Mouse (Mus musculus): ENCODE data around the gene Tsc22d1. TPM values are rescaled to one million over a fixed set of nuclear protein-coding genes. Genes with fewer than 3 reads are reported as not detected.

Tsc22d1 gene
- polyA plus RNA-seq, 1 experiment from 2014 or later: 382 TPM

DNA sequence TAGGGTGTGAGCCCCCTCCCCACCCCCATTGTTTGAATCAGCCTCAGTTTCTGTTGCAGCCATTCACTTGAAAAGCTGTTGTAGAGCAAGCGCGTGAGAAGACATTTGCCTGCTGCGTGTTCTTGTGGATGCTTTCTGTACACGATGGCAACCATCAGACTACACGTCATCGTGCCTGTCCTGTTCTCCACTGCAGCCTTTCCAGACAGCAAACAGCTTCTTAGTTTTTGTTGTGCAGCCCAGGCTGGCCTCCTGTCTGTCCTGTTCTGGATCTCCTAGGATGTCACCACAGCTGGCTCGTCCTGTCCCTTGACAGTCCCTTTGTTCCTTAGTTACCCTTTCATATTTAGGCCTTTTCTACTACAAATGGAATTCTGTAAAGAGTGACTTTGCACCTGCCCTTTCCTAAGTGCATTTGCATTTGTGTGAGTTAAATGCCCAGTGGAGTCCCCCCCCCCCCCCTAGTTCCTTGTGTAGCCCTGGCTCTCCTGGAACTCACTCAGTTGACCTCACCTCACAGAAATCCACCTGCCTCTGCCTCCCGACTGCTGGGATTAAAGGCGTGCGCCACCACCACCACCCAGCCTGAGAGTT lies 46.5 kb downstream of the Tsc22d1 start:
- no peaks in the 10 kb centered on the region for H3K27me3 ChIP-seq (ENCODE audit: control insufficient read depth, insufficient read depth, low read length)
- WGBS: 62% methylated on average over 10 of the region's 10 CpGs
- no peak overlapping the region for H3K4me2 ChIP-seq (ENCODE audit: low read length)
- no peak overlapping the region for H3K9ac ChIP-seq (ENCODE audit: low read length)
- H3K36me3 ChIP-seq (ENCODE audit: control insufficient read depth, insufficient read depth, low read length): no peaks in the 10 kb centered on the region
- ATAC-seq (ENCODE audit: insufficient number of reproducible peaks, insufficient read depth, low FRiP score, low read depth): no peak
- no peaks in the 10 kb centered on the region for H3K9me3 ChIP-seq (ENCODE audit: control insufficient read depth, low read length)
- 0 out of 4 replicates have a peak overlapping the region, but pooled peaks of 1 of the 2 experiments have one; percentile 14 for H3K27ac ChIP-seq (replicated peaks in 1 of 2; ENCODE audit: control insufficient read depth in 1 of 2, insufficient read depth in 1 of 2, low read depth in 2 of 2, low read length in 2 of 2)
- H3K4me3 ChIP-seq (ENCODE audit: control insufficient read depth in 1 of 2, insufficient read depth in 1 of 2, low read depth in 1 of 2, low read length in 2 of 2): no peak overlapping the region
- peaks cover 7 to 18% of the 10 kb centered on the region in 2 experiments for H3K4me1 ChIP-seq (ENCODE audit: control insufficient read depth in 2 of 2, insufficient read depth in 2 of 2, low read length in 2 of 2)

DNA sequence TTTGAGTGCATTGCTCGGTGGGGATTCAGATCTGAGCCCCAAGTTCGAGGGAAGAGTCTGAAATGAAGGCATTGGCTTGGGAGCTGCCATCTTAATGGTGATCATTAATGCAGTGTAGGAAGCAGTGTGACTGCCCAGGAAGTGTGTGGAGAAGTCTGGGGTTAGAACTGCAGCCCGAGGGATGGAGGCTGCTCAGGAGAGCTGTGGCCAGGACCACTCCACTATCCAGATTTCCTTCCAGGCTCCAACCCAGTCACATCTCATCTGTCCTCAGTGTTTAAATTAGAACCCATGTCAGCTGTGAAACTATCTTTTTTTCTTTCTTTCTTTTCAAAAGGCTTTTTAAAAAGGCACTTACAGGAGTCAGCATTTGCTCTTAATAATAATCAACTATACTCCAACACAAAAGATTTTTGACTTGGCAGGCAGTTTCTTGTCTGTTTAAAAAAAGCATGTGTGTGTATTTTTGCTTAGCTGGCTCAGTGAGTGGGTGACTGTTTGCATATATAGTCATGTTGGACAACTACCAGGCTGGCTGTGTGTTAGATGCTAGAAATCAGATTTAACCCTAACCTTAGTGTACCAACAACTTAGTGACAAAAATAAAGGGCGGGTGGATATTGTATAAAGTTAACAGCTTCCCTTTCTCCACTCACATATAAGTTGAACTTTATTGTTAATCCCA lies 48.8 kb downstream of the Tsc22d1 start:
- ATAC-seq (ENCODE audit: insufficient number of reproducible peaks, insufficient read depth, low FRiP score, low read depth): no peak
- Histone ChIP-seq H3K4me1 (ENCODE audit: control insufficient read depth in 2 of 2, insufficient read depth in 2 of 2, low read length in 2 of 2) (peaks cover 7 to 23% of the 10 kb centered on the region in 2 experiments), H3K27ac (replicated peaks in 1 of 2; ENCODE audit: control insufficient read depth in 1 of 2, insufficient read depth in 1 of 2, low read depth in 2 of 2, low read length in 2 of 2) (no peak overlapping the region)

DNA sequence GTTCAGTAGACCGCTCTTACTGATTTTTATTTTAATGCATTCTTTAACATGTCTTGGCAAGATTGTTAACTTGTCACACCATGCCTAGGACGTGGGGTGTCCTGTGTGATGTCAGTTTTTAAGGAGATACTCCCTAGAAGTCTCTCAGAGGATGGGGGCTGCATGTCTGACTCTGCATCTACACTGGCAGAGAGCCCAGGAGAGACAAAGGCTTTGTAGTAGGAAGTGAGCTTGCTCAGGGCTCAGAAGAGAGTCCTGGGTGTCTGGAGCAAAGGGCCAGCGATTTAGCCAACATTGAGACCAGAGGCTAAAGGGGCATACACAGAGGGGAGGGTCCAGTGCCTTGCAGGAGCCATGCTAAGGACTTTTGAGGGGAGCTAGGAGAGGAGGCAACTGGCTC lies 50.2 kb downstream of the Tsc22d1 start:
- Histone ChIP-seq H3K4me3 (ENCODE audit: control insufficient read depth in 1 of 2, insufficient read depth in 1 of 2, low read depth in 1 of 2, low read length in 2 of 2) (no peak overlapping the region), H3K4me1 (ENCODE audit: control insufficient read depth in 2 of 2, insufficient read depth in 2 of 2, low read length in 2 of 2) (peaks cover 7 to 20% of the 10 kb centered on the region in 2 experiments), H3K9ac (ENCODE audit: low read length) (no peak overlapping the region), H3K4me2 (ENCODE audit: low read length) (no peak overlapping the region), H3K36me3 (ENCODE audit: control insufficient read depth, insufficient read depth, low read length) (no peaks in the 10 kb centered on the region), H3K27me3 (ENCODE audit: control insufficient read depth, insufficient read depth, low read length) (no peaks in the 10 kb centered on the region), H3K9me3 (ENCODE audit: control insufficient read depth, low read length) (no peaks in the 10 kb centered on the region), H3K27ac (replicated peaks in 1 of 2; ENCODE audit: control insufficient read depth in 1 of 2, insufficient read depth in 1 of 2, low read depth in 2 of 2, low read length in 2 of 2) (no peak overlapping the region)
- WGBS: 61% methylated on average over 3 of the region's 3 CpGs
- ATAC-seq (ENCODE audit: insufficient number of reproducible peaks, insufficient read depth, low FRiP score, low read depth): no peak

More for the DNA sequence above, 48.8 kb downstream of the Tsc22d1 start:
- H3K9ac ChIP-seq (ENCODE audit: low read length): no peak overlapping the region
- H3K9me3 ChIP-seq (ENCODE audit: control insufficient read depth, low read length): no peaks in the 10 kb centered on the region
- H3K27me3 ChIP-seq (ENCODE audit: control insufficient read depth, insufficient read depth, low read length): no peaks in the 10 kb centered on the region
- H3K4me3 ChIP-seq (ENCODE audit: control insufficient read depth in 1 of 2, insufficient read depth in 1 of 2, low read depth in 1 of 2, low read length in 2 of 2): no peak overlapping the region
- no peak overlapping the region for H3K4me2 ChIP-seq (ENCODE audit: low read length)
- WGBS: 82% methylated on average over 4 of the region's 4 CpGs
- no peaks in the 10 kb centered on the region for H3K36me3 ChIP-seq (ENCODE audit: control insufficient read depth, insufficient read depth, low read length)

DNA sequence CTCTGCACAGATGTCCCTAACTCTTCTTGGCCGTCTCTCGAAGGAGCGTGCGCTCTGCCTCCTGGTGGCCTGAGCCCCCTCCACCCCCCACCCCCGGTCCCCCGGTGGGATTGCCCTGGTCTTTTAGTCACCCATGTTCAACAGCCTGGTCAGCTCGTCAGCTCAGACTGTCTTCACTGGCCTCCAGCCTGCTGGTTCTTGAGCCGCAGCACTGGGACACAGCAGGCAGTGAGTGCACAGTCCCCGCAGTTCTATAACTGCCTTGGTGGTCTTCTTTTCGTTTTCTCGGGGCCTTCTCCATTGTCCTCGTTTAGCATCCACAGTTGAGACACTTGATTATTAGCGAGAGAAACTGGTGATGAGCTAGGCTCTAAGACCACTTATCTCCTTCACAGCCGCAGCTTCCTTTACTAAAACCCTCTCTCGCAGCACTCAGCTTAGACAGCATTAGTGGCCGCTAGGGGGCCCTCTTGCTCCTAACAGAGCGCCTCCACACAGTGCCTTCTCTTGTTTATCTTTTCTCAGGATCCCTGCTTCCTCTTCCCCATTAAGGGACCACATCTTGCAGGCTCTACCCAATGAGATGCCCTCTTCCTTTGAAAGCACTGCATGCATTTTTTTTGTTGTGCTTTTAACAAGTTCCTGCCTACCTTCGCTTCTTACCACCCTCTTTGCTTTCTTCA lies 52.0 kb downstream of the Tsc22d1 start:
- Histone ChIP-seq H3K4me1 (ENCODE audit: control insufficient read depth in 2 of 2, insufficient read depth in 2 of 2, low read length in 2 of 2) (peaks cover 6 to 15% of the 10 kb centered on the region in 2 experiments), H3K4me2 (ENCODE audit: low read length) (peak overlapping the region; percentile 52), H3K27me3 (ENCODE audit: control insufficient read depth, insufficient read depth, low read length) (no peaks in the 10 kb centered on the region), H3K4me3 (ENCODE audit: control insufficient read depth in 1 of 2, insufficient read depth in 1 of 2, low read depth in 1 of 2, low read length in 2 of 2) (no peak overlapping the region), H3K9ac (ENCODE audit: low read length) (0 out of 2 replicates have a peak overlapping the region, but pooled peaks have one; percentile 21), H3K36me3 (ENCODE audit: control insufficient read depth, insufficient read depth, low read length) (no peaks in the 10 kb centered on the region), H3K27ac (replicated peaks in 1 of 2; ENCODE audit: control insufficient read depth in 1 of 2, insufficient read depth in 1 of 2, low read depth in 2 of 2, low read length in 2 of 2) (no peak overlapping the region), H3K9me3 (ENCODE audit: control insufficient read depth, low read length) (no peaks in the 10 kb centered on the region)
- ATAC-seq (ENCODE audit: insufficient number of reproducible peaks, insufficient read depth, low FRiP score, low read depth): no peak
- WGBS: 28% methylated on average over 18 of the region's 18 CpGs

DNA sequence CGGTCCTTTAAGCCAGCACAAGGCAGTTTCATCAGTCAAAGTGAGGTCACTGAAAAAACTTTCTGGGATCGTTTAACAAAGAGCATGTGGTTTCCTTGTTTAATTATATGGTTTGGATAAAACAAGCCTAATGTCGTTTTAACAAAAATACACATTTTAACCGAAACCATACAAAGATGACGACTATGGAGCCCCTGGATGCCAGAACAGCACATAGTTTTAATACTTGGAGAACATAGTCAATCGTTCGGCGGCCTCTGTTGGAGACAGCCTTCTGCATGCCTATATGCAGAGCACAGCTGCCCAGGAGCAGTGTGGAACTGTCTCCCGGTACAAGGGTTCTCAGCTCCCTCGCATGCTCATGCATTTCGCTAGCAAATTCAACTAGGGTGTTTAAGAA lies 53.2 kb downstream of the Tsc22d1 start:
- H3K4me3 ChIP-seq (ENCODE audit: control insufficient read depth in 1 of 2, insufficient read depth in 1 of 2, low read depth in 1 of 2, low read length in 2 of 2): no peak overlapping the region
- ATAC-seq (ENCODE audit: insufficient number of reproducible peaks, insufficient read depth, low FRiP score, low read depth): no peak
- H3K9ac ChIP-seq (ENCODE audit: low read length): no peak overlapping the region
- H3K4me2 ChIP-seq (ENCODE audit: low read length): no peak overlapping the region
- no peaks in the 10 kb centered on the region for H3K27me3 ChIP-seq (ENCODE audit: control insufficient read depth, insufficient read depth, low read length)
- no peaks in the 10 kb centered on the region for H3K36me3 ChIP-seq (ENCODE audit: control insufficient read depth, insufficient read depth, low read length)
- no peaks in the 10 kb centered on the region for H3K9me3 ChIP-seq (ENCODE audit: control insufficient read depth, low read length)
- H3K27ac ChIP-seq (replicated peaks in 1 of 2; ENCODE audit: control insufficient read depth in 1 of 2, insufficient read depth in 1 of 2, low read depth in 2 of 2, low read length in 2 of 2): no peak overlapping the region
- 82% methylated on average over 11 of the region's 11 CpGs for WGBS
- H3K4me1 ChIP-seq (ENCODE audit: control insufficient read depth in 2 of 2, insufficient read depth in 2 of 2, low read length in 2 of 2): peaks cover 11 to 22% of the 10 kb centered on the region in 2 experiments

DNA sequence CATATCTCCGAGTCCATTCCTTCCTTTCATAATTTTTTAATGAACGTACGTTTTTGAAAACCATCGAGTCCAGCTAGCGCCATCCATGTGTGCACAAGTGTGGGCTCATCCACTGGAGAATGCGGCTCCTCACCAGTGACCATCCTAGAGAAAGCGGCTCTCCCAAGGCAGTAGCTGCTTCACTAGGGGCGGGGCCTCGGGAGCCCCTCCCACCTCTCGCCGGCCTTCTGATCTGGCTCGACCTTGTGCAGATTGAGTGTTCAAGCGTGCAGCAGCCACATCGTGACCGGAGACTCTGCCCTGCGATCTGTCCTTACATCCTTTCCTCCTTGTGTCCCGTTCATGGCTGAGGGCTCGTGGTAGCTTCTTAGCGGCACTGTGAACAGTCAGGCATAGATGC lies 56.5 kb downstream of the Tsc22d1 start:
- H3K36me3 ChIP-seq (ENCODE audit: control insufficient read depth, insufficient read depth, low read length): no peaks in the 10 kb centered on the region
- no peak overlapping the region for H3K4me3 ChIP-seq (ENCODE audit: control insufficient read depth in 1 of 2, insufficient read depth in 1 of 2, low read depth in 1 of 2, low read length in 2 of 2)
- 62% methylated on average over 19 of the region's 19 CpGs for WGBS
- H3K4me2 ChIP-seq (ENCODE audit: low read length): peak overlapping the region; percentile 46; the same call in 1 of the 2 replicates
- ATAC-seq (ENCODE audit: insufficient number of reproducible peaks, insufficient read depth, low FRiP score, low read depth): 0 out of 2 replicates have a peak, but pooled peaks have one; percentile 9
- peak overlapping the region; percentile 38; the same call in 1 of the 2 replicates for H3K9ac ChIP-seq (ENCODE audit: low read length)
- H3K27me3 ChIP-seq (ENCODE audit: control insufficient read depth, insufficient read depth, low read length): no peaks in the 10 kb centered on the region
- H3K27ac ChIP-seq (replicated peaks in 1 of 2; ENCODE audit: control insufficient read depth in 1 of 2, insufficient read depth in 1 of 2, low read depth in 2 of 2, low read length in 2 of 2): no peak overlapping the region
- H3K9me3 ChIP-seq (ENCODE audit: control insufficient read depth, low read length): no peaks in the 10 kb centered on the region
- H3K4me1 ChIP-seq (ENCODE audit: control insufficient read depth in 2 of 2, insufficient read depth in 2 of 2, low read length in 2 of 2): peaks cover 8 to 16% of the 10 kb centered on the region in 2 experiments; a peak in 3 of 4 replicates

DNA sequence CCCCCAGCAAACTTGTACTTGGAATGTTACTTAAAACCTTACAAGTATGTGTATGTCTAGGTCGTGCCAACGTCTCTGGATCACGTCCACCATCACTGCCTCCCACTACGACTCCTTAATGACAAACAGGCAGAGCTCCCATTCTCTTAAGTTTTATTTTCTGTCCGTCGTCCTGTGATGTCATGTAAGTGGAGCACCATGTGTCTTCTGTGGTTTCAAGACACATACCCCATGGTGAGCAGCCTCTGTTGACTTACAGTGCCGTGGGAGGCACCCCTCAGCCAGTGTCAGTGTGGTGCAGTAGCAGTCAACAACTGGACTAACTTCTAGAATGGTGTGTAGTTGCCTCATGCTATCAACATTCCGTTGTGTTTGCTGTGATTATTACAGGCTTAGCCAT lies 57.7 kb downstream of the Tsc22d1 start:
- H3K27me3 ChIP-seq (ENCODE audit: control insufficient read depth, insufficient read depth, low read length): no peaks in the 10 kb centered on the region
- no peak overlapping the region for H3K4me2 ChIP-seq (ENCODE audit: low read length)
- H3K9me3 ChIP-seq (ENCODE audit: control insufficient read depth, low read length): no peaks in the 10 kb centered on the region
- no peak overlapping the region for H3K27ac ChIP-seq (replicated peaks in 1 of 2; ENCODE audit: control insufficient read depth in 1 of 2, insufficient read depth in 1 of 2, low read depth in 2 of 2, low read length in 2 of 2)
- no peak for ATAC-seq (ENCODE audit: insufficient number of reproducible peaks, insufficient read depth, low FRiP score, low read depth)
- WGBS: 54% methylated on average over 8 of the region's 8 CpGs
- H3K9ac ChIP-seq (ENCODE audit: low read length): no peak overlapping the region; the same call in 1 of the 2 replicates
- peaks cover 8 to 18% of the 10 kb centered on the region in 2 experiments; a peak in 2 of 4 replicates for H3K4me1 ChIP-seq (ENCODE audit: control insufficient read depth in 2 of 2, insufficient read depth in 2 of 2, low read length in 2 of 2)
- no peak overlapping the region for H3K4me3 ChIP-seq (ENCODE audit: control insufficient read depth in 1 of 2, insufficient read depth in 1 of 2, low read depth in 1 of 2, low read length in 2 of 2)
- H3K36me3 ChIP-seq (ENCODE audit: control insufficient read depth, insufficient read depth, low read length): no peaks in the 10 kb centered on the region
